In the genomic region with DNA sequence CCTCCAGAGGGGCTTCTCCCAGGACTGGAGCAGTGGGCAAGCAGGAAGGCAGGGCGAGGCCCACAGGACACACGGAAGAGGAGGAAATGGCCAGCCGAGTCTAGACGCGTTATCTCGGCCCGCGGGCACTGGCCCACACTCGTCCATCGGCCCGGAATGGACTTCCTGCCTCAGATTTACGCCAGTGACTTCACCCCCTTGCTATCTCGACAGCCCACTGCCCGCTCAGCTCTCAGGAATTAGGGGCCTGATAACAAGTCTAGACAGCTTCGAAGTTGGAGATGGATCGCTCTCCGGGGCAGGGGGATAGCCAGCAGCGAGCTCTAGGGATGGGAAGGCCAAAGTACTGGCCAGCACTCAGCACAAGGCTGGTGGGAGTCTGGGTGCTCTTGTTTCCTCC, we compare ENCODE assay signal across 14 mouse cellular contexts.
A peak's percentile ranks its signal among the peaks of the same experiment; 100 is the strongest.
DNase-seq lines count a peak whose midpoint lies in the region; ATAC-seq and TF ChIP-seq lines count a peak whose summit lies in the region.
"Had no signal": no experiment of that assay in that cellular context is flagged by ENCODE, and none has a peak within 500 bp of the region (broad histone marks: within the 10 kb centered on the region; RNA-seq: fewer than 3 reads in every experiment).

No protein-coding gene starts in this region.

- no peak overlapping the region for H3K9ac ChIP-seq in intestine, postnatal 0 days (ENCODE audit: low read depth, low read length)
- no peak overlapping the region for H3K9ac ChIP-seq in forebrain, embryonic 16.5 days (replicated peaks; ENCODE audit: low read depth, low read length)
- H3K9ac ChIP-seq: embryonic facial prominence, embryonic 13.5 days; forebrain, embryonic 15.5 days; limb, embryonic 12.5 days had no signal

- peak overlapping the region; percentile 83 for H3K27ac ChIP-seq in heart, embryonic 10.5 days
- H3K27ac ChIP-seq in intestine, postnatal 0 days (ENCODE audit: low read depth, low read length) = no peak overlapping the region
- no peak overlapping the region for H3K27ac ChIP-seq in forebrain, embryonic 16.5 days (ENCODE audit: low read length)
- H3K27ac ChIP-seq: embryonic facial prominence, embryonic 13.5 days; forebrain, embryonic 15.5 days; limb, embryonic 12.5 days had no signal

- H3K4me2 ChIP-seq in intestine, postnatal 0 days (replicated peaks; ENCODE audit: low read depth) = no peak overlapping the region
- no peak overlapping the region for H3K4me2 ChIP-seq in forebrain, embryonic 16.5 days (ENCODE audit: low read length)
- H3K4me2 ChIP-seq: embryonic facial prominence, embryonic 13.5 days; forebrain, embryonic 15.5 days; limb, embryonic 12.5 days; midbrain, embryonic 11.5 days had no signal

- 5% methylated on average over 18 of the region's 18 CpGs for WGBS in heart, embryonic 10.5 days
- WGBS in intestine, postnatal 0 days = 24% methylated on average over 18 of the region's 18 CpGs
- 87% methylated on average over 18 of the region's 18 CpGs for WGBS in forebrain, embryonic 16.5 days

- peaks cover 79% of the 10 kb centered on the region for H3K4me1 ChIP-seq in heart, embryonic 10.5 days
- no peaks in the 10 kb centered on the region for H3K4me1 ChIP-seq in intestine, postnatal 0 days (replicated peaks; ENCODE audit: control insufficient read depth, insufficient read depth, low read length)
- peaks cover 2% of the 10 kb centered on the region for H3K4me1 ChIP-seq in forebrain, embryonic 16.5 days (replicated peaks; ENCODE audit: control insufficient read depth, insufficient read depth, low read length)

- H3K4me3 ChIP-seq in heart, embryonic 10.5 days = 0 out of 2 replicates have a peak overlapping the region, but pooled peaks have one; percentile 9
- H3K4me3 ChIP-seq in intestine, postnatal 0 days (ENCODE audit: low read depth, low read length) = no peak overlapping the region
- H3K4me3 ChIP-seq in forebrain, embryonic 16.5 days (replicated peaks; ENCODE audit: low read length) = no peak overlapping the region
- H3K4me3 ChIP-seq: embryonic facial prominence, embryonic 13.5 days; forebrain, embryonic 15.5 days; limb, embryonic 12.5 days had no signal

- TF ChIP-seq CTCF in intestine, postnatal 0 days (IDR thresholded peaks at IDR 0.05; ENCODE audit: low read depth) = no peak

- DNase-seq in heart, embryonic 10.5 days (ENCODE audit: low spot score) = peak; percentile 93
- DNase-seq in heart, adult 11 months = no peak
- DNase-seq in kidney, postnatal 14 days = peak; percentile 46
- DNase-seq in kidney, adult 18-20 months = no peak
- peak; percentile 45 for DNase-seq in embryo, embryonic 10.5 days (ENCODE audit: low spot score)
- no peak for DNase-seq in cerebellum, postnatal 25 days
- DNase-seq: cerebellum, adult 18-20 months; gastrocnemius, postnatal 25 days had no signal

- 0 out of 2 replicates have a peak, but pooled peaks have one; percentile 13 for ATAC-seq in intestine, postnatal 0 days
- no peak for ATAC-seq in forebrain, embryonic 16.5 days
- ATAC-seq: forebrain, embryonic 15.5 days had no signal

- H3K27me3 ChIP-seq in heart, embryonic 10.5 days (ENCODE audit: insufficient read depth, poor library complexity, severe bottlenecking) = no peaks in the 10 kb centered on the region
- H3K27me3 ChIP-seq in intestine, postnatal 0 days (replicated peaks; ENCODE audit: control insufficient read depth, insufficient read depth, low read length) = peaks cover 4% of the 10 kb centered on the region
- no peaks in the 10 kb centered on the region for H3K27me3 ChIP-seq in forebrain, embryonic 16.5 days (replicated peaks; ENCODE audit: control insufficient read depth, insufficient read depth, low read length)
- H3K27me3 ChIP-seq: forebrain, embryonic 15.5 days had no signal

- no peaks in the 10 kb centered on the region for H3K36me3 ChIP-seq in heart, embryonic 10.5 days
- H3K36me3 ChIP-seq in intestine, postnatal 0 days (ENCODE audit: control insufficient read depth, insufficient read depth) = no peaks in the 10 kb centered on the region
- no peaks in the 10 kb centered on the region for H3K36me3 ChIP-seq in forebrain, embryonic 16.5 days (ENCODE audit: control insufficient read depth, insufficient read depth)
- H3K36me3 ChIP-seq: embryonic facial prominence, embryonic 13.5 days; forebrain, embryonic 15.5 days; limb, embryonic 12.5 days had no signal

- H3K9me3 ChIP-seq in heart, embryonic 10.5 days = no peaks in the 10 kb centered on the region
- H3K9me3 ChIP-seq in intestine, postnatal 0 days (ENCODE audit: control insufficient read depth) = no peaks in the 10 kb centered on the region
- H3K9me3 ChIP-seq in forebrain, embryonic 16.5 days (ENCODE audit: control insufficient read depth, low read length) = no peaks in the 10 kb centered on the region
- H3K9me3 ChIP-seq: embryonic facial prominence, embryonic 13.5 days; forebrain, embryonic 15.5 days; limb, embryonic 12.5 days had no signal

Comparison
In these comparisons a context has a peak if more than half of its experiments do, and no peak if none do; other contexts are left out.
1. DNase-seq: peak in heart, embryonic 10.5 days (single experiment), kidney, postnatal 14 days (single experiment) and embryo, embryonic 10.5 days (single experiment); none in heart, adult 11 months (single experiment), kidney, adult 18-20 months (single experiment) and cerebellum, postnatal 25 days (0 of 2).